Mouse (Mus musculus): ENCODE data around the gene Pde7b.
"Not testable (repeated sequence)": the region's sequence is repeated elsewhere in the genome, so short reads cannot be mapped to it uniquely, and the experiment has no call there.

Pde7b gene

DNA sequence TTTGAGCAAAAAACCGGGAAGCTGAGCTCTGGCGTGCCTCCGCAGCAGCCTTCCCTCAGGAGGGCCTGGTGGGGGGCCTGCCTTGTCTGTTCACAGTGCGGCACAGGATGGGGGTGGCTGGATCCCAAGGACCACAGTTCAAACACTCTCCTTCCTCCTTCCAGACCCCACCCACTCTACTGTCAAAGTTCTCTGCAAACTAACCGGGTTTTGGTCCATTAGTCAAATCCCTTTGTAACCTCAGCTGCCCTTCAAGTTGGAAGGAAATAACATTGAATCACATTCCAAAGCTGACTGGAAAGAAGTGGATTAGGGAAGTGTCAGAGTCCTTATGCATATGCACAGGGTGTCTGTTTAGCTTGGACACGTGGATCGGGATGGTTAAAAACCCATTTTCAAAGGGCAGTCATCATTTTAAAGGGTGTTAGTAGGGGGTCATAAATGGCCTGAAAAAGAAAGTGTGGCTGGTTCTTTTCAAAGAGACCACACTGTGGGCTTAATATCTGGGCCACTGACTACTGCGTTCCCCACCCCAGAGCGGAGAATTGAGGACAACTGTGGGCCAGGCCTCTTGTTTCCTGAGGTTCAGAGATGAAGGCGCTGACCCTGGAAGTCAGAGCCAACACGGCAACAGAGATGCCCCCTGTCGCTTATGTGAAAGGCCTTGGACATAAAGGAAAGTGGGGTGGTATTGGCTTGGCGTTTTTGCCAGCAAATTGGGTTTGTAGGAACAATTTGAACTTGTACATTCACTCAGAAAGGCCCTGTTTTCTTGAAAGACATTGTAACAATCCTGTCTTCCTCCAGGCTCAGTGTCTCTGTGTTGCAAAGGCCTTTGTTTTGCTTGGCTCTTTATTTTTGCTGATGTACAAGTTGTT, 175.8 kb downstream of the Pde7b start:
- DNase-seq: no peak

DNA sequence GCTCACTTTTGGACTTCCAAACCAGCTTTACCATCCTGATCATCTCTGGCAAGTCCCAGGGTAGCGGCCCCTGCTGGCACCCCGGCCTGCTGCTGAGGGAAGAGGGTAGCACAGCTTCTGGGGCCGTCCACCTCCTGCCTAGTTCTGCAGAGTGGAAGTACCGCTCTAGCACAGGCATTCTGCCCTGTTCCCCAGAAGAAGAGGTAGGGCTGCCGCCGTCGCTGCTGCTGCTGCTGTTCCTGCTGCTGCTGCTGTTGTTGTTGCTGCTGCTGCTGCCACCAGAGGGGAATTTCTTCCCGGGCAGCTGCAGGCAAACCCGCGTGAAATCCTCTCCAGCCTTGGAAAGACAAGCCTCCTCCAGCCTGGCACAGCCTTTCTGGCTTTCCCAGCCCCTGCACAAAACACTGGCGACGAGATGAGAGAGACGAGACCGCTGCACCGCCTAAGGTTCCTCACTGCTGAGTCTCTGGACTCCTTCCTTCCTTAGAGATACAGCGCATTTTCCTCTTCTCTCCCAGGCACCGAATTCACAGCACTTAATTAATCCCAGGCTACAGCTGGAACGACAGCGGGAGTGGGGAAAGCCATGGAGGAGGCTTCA, 176.8 kb downstream of the Pde7b start:
- DNase-seq: peak; percentile 55

DNA sequence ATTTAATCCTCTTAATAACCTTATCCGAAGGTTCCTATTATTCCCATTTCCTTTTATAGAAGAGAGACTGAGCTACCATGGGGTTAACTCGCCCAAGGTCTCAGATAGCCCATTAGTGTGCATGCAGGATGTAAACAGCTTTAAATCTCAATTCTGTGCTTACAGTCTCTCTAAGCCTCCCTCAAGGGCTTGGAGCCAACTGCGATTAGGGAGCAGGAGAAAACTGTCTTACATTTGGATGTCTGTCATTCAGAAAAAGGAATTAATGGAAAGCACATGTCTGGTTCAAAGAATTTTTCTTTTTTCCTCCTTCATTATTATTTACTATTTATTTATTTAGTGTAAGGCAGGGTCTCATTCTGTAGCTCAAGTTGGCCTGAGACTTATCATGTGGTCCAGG, 181.8 kb downstream of the Pde7b start:
- DNase-seq: no peak

DNA sequence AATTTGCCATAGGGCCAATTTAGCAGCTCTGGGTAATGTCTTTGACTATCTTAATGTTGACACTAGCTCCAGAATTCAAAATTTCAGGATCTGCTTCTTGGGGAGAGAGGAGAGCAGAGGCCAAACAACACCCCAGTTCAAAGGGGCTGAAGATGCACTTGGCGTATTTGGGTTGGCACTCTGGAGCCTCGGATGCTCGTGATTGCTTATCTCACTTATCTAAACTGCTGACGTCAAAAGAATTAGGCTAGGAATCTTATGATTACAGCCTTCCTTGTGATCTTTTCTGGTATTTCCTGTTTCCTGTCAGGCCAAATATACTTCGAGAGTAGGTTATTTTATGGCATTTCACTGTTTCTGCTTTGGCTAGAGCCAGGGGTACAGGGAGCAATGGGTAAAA, 191.1 kb downstream of the Pde7b start:
- no peak for DNase-seq

DNA sequence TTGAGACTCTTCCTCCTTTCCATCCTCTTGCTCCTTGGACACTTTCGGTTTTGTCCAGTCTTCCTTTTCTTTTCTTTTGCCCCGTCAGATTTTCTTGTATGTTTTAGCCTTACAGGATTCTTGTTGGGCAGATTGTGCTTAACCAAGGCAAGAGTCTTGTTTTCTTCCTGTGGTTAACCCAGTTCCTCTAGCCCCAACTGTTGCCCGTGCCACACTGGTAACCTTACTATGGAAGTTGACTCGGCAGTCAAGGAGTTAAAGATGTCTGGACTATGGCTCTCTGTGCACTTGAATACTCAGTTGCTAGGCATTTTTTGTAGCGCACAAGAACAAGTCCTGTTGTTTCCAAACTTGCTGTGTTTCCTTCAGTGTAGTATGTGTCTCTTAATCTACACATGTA, 193.0 kb downstream of the Pde7b start:
- DNase-seq: no peak

GRCm38 (mm10) chr10:20528544-20529411, 196.1 kb downstream of the Pde7b start:
- no peak for DNase-seq

DNA sequence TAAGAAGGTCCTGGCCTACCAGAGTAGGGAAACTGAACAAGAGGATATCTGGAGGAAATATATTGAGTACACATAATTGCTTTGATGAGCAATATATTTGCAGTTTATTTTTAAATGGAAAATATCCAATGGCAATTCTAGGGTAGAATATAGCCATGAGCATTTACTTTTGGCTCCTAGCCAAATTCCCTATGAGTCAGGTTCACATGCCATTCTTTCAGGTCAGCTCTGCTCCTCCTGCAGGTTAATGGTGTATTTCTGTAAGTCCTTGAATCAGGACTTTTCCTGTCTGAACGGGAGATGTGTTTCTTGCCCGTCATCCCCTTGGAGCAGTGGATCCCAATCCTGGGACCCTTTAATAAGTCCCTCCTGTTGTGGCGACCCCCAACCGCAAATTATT, 197.1 kb downstream of the Pde7b start:
- no peak for DNase-seq

GRCm38 (mm10) chr10:20518529-20518889, 206.4 kb downstream of the Pde7b start:
- no peak for DNase-seq

DNA sequence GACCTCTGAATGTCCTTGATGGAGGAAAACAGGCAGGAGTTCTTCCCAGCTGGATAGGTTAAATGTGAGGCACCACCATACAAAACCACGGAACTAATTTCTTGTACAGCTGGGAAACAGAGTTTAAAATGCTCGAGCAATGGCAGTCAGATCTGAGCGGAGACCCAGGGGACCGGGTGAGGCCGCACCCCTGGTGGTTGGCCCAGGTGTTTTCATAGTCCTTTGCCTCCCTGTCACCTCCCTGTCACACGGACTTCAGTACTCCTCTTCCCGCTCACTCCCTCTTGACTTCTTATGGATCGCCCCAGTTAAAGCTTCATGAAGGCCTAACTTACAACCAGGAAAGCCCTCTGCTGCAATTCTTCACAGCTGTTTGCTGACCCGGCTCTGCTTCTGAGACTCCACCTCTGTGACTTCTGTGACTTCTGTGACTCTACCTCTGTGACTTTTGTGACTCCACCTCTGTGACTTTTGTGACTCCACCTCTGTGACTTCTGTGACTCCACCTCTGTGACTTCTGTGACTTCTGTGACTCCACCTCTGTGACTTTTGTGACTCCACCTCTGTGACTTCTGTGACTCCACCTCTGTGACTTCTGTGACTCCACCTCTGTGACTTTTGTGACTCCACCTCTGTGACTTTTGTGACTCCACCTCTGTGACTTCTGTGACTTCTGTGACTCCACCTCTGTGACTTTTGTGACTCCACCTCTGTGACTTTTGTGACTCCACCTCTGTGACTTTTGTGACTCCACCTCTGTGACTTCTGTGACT, 206.9 kb downstream of the Pde7b start:
- not testable (repeated sequence) for DNase-seq

DNA sequence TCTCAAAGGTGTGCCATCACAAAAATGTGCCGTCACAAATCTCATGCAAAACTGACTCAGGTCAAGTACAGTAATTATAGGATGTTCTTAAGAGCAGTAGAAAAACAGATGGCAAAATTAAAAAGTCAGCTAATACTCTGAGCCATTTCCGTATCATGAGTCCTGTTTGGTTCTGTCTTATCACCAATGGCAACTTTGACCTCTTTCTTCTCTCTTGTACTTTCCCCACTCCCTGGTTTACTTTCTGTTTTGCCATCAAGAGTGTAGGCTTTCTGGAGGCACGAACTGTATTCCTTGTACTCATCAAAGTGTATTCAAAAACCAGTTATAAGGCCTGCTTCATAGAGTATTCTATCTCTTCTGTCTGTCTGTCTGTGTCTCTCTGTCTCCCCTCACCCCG, 211.0 kb downstream of the Pde7b start:
- DNase-seq: no peak

GRCm38 (mm10) chr10:20513461-20513860, 211.4 kb downstream of the Pde7b start:
- no peak for DNase-seq

DNA sequence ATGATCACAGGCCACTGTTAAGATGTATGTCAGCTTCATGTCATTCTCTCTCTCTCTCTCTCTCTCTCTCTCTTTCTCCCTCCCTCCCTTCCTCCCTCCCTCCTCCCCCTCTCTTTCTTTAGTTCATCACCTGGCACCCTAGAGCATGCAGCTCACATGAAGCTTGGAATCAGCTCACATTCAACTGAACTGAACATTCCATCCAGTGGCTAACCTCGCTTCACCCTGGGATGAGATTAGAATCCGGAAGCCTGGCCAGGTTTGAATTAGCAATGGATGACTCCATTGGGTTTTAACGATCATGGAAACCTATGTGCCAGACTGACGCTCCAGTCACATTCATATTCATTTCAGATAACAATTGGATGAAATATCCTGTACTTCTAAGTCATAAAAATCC, 215.1 kb downstream of the Pde7b start:
- DNase-seq: no peak

DNA sequence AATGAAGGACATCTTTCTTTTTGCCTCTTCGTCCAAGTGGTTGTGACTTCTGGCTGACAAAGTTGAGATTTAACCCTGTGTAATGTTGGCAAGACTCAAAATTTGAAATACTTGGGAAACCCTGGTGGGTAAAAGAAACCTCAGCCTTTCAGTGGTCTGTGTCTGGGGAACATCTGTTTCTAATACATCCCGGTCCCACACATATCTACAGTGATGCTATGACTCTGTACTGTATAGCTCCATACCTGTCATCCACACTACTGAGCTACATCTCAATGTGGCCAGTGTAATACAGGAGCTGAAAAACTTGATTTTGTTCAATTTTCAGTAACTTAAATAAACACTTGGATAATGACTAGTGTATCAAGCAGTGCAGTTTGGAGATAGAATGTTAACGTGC, 216.4 kb downstream of the Pde7b start:
- DNase-seq: no peak

DNA sequence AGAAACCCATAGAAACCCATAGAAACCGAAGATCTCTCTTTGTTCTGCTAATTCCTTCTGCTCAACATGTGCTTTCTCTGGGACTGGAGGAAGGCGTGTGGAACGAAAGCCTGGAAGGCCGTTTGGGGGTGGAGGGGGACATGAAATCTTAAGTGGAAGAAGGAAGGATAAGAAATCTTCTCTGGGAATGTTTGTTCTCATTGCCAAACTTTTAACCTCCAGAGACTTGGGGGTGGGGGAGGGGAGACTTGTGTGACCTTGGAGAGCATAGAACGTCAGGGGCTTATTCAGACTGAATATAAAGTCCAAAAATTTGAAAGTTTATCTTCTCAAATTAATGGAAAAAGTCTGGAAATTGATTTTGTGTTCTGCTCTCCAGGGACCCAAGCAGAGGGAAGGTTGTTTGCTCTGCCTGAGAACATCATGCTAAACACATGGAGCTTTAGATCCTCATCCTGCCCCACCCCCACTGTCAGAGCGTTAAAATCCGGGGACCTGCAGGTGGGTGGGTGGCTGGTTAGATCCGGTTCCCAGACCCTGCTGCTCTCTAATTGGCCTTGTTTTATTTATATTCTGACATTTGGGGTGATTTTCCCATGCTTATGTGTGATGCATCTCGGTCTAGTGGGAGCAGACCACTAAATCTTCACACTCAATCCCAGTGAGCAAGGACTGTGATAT, 217.0 kb downstream of the Pde7b start:
- DNase-seq: no peak

- no peak for DNase-seq
These were observed 217.8 kb downstream of the Pde7b start for GRCm38 (mm10) chr10:20507069-20507468.

DNA sequence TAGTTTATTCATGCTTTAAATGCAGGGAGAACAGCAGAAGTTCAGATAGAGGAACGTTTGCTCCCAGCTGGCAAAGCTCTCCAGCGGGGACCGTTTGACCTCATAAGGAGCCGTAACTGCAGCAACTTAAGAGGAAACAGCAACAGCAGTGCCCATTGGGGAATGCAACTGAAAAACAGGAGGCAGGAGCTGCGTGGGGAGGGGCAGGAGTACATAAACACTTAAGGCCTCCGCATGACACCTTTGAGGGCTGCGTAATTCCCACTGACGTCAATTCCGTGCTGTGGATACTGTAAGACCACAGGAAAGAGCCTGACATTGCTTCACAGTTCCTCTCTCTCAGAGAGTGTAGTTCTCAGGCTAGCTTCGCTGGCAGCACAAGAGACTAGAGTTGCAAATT, 219.4 kb downstream of the Pde7b start:
- no peak for DNase-seq

DNA sequence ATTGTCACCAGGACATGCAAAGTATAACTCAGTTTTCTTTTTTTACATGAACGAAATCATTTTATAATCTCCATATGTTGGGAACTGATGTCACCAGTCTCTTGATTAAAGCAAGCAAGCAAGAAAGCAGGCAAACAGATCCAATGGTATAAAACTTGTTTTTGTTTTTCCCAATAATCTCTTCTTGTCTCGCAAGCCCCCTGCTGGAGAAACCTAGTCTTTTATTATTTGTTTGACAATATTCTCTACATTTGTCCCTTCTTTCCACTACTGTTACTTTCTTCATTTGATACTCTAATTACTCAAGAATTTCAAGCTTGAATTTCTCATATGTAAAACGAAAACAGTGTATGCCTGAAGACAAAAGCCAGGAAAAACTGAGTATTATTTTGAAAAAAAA, 220.1 kb downstream of the Pde7b start:
- DNase-seq: no peak

- no peak for DNase-seq
These were observed 221.4 kb downstream of the Pde7b start for GRCm38 (mm10) chr10:20503265-20504025.

DNA sequence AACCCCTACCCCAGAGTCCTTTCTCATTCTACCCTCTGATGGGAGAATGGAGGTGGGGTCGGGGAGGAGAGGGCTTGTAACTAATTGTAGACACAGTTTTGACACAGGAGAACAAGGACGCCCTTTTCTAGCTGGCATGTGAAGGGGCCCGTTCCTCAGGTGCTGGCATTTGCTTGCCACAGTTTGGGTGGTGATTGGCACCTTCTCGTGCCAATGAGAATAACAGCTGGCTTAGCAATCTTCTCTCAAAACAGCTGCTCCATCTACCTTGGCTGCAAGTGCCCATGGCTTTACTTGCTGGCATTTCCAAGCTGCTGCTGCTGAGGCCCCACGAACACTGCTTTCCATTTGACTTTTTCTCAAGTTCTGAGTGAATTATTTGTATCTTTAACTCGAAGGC, 223.7 kb downstream of the Pde7b start:
- DNase-seq: no peak

DNA sequence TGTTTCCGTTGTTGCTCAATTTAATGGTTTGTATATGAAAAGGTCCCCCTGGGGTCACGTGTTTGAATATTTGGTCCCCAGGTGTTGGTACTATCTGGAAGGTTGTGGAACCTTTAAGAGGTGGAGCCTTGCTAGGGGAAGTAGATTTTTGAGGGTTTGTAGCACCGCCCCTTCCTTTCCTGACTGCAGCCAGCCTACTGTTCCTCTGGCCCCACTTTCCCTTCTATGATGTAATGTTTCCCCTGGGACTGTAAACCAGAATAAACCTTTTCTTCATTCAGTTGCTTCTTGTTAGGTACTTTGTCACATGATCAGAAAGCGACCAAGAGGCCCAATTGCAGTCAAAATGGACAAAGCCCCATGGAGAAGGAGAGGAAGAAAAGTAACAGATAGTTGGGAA, 229.8 kb downstream of the Pde7b start:
- no peak for DNase-seq

DNA sequence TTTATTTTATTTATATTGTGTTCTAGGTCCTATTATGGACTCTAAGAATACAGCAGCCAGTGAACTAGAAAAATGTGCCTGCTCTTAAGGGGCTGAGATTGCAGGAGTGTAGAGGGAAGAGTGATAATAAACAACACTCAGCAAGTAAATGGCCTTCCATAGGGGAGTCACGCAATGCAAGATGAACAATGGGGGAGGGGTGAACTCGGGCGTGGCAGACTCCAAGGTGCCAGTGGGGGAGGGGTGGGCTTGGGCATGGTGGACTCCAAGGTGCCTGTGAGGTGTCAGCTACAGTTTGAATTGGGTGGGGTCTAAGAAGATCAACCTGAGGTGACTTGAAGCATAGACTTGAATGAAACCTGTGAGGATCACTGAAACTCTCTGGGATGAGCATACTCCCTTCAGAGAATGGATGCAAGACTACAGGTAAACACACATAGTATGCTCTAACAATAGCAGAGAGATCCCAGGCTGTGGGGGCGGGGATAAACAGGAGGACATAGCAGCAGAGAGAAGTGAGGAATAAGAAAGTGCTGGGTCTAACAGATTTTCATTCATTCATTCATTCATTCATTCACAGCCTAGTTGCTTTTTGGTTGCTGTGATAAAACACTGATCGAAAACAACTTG, 230.9 kb downstream of the Pde7b start:
- no peak for DNase-seq

Measured in right cerebral cortex, postnatal 25 days (tissue).